Mouse (Mus musculus): ENCODE data around the gene Trim21. TPM values are rescaled to one million over a fixed set of nuclear protein-coding genes. Genes with fewer than 3 reads are reported as not detected.

The Trim21 gene
- polyA plus RNA-seq (2015; fragmentation: Nextera tagmentation; extraction: Ambion mirVana) = 0.25 and 0.37 TPM in 2 replicates

DNA sequence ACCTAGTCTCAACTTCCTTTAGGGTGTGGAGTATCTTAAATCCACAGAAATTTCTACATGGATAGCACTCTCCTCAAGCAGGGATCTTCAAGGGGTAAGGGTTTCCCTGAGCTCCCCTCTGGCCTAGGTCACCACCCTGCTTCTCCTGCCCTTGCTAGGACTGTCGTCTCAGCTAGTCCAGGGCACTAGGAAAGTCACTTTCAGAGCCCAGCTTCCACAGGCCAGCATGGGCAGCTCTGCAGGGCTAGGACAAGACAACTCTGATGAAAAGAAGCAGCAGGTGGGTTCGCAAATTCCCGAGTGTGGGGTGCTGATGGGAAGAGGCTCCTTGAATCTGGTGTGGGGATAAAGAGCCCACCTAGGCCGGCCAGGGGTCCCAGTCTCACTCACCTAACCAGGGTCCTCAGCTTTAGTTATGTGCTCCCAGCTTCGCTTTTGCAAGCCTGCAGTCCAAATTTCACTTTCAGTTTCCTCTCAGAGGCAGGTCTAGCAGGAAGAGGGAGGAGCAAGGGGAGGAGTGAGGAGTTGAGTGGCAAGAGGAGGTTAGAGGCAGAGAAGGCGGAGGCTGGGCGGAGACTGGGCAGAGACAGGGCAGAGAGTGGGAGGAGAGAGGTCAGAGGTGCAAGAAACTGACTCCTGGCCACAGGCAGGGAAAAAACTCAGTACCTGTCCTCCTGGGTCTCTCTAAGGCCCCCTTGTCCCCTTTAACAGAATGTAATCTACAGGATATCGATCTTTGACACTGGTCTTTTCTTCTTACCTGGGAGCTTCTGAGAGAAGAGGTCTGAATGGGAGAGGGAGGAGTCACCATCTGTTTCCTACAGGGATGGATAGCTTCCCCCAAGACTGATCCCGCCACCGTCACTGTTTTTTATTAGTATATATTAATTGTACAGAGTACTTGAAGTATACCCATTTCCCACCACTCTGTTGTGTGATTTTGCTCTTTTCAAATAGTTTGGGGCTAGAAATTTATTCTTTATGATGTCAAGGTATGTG, at the start of gene Trim21:
Gene Trim21 (minus strand): TSS at position 488 of the 999 bp plus-strand sequence.
- WGBS (ENCODE audit: insufficient replicate concordance) = 10% methylated on average over 10 of the region's 10 CpGs
- Histone ChIP-seq H3K4me2 (ENCODE audit: low read depth, low read length) (peak within 1 kb of the TSS; percentile 80), H3K9me3 (replicated peaks; ENCODE audit: control insufficient read depth, low read length) (no peaks in the 10 kb centered on the region), H3K4me3 (ENCODE audit: low read depth, low read length) (peak within 1 kb of the TSS; percentile 79), H3K36me3 (ENCODE audit: control insufficient read depth, insufficient read depth) (peaks cover 3% of the 10 kb centered on the region), H3K27me3 (ENCODE audit: control insufficient read depth, insufficient read depth, low read depth, low read length) (no peaks in the 10 kb centered on the region), H3K4me1 (ENCODE audit: control insufficient read depth, low read depth, low read length) (peaks cover 10% of the 10 kb centered on the region), H3K9ac (ENCODE audit: low read depth, low read length) (peak within 1 kb of the TSS; percentile 75), H3K27ac (ENCODE audit: low read length) (peak within 1 kb of the TSS; percentile 41; the same call in 1 of the 2 replicates)
- ATAC-seq (ENCODE audit: low read depth) = peak; percentile 100

DNA sequence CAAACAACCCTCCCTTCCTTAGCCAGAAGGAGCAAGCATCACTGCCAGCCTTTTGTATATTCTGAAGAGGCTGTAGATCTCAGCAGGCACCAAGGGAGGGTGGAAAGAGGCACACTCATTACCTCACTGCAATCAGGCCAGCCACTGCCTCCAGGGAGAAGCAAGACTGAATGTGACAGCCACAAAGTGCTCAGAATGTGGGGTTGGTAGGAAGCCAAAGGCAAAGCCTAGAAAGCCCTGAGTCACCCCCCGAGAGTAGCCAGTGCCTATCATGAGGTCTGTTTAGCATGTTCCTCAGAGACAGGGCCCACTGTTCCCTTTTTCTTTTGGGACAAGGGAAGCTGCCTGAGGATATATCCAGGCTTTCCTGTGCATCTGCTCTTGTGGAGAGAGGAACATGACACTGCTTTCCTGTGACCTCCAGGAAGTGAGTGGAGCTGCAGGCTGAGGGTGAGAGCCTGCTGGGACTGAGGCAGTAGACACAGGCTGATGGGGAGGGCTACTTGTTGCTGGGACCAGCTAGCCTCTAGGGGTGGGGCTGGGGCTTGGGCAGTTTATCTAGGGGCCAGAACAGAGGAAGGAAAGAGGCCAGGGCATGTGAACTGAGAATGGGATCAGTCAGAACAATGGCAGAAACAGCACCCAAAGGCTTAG, 32.2 kb upstream of the Trim21 start, which contains the start of gene Olfr552:
Gene Olfr552 (plus strand): TSS at position 393 of the 654 bp plus-strand sequence.
- ATAC-seq (ENCODE audit: low read depth) = no peak
- H3K9ac ChIP-seq (ENCODE audit: low read depth, low read length) = no peak within 1 kb of the TSS
- no peak within 1 kb of the TSS for H3K4me2 ChIP-seq (ENCODE audit: low read depth, low read length)
- H3K4me1 ChIP-seq (ENCODE audit: control insufficient read depth, low read depth, low read length) = no peaks in the 10 kb centered on the region
- no peaks in the 10 kb centered on the region for H3K9me3 ChIP-seq (replicated peaks; ENCODE audit: control insufficient read depth, low read length)
- 27% methylated on average over 1 of the region's 1 CpGs for WGBS (ENCODE audit: insufficient replicate concordance)
- H3K27me3 ChIP-seq (ENCODE audit: control insufficient read depth, insufficient read depth, low read depth, low read length) = no peaks in the 10 kb centered on the region
- no peak within 1 kb of the TSS for H3K27ac ChIP-seq (ENCODE audit: low read length)
- H3K36me3 ChIP-seq (ENCODE audit: control insufficient read depth, insufficient read depth) = no peaks in the 10 kb centered on the region
- H3K4me3 ChIP-seq (ENCODE audit: low read depth, low read length) = no peak within 1 kb of the TSS

DNA sequence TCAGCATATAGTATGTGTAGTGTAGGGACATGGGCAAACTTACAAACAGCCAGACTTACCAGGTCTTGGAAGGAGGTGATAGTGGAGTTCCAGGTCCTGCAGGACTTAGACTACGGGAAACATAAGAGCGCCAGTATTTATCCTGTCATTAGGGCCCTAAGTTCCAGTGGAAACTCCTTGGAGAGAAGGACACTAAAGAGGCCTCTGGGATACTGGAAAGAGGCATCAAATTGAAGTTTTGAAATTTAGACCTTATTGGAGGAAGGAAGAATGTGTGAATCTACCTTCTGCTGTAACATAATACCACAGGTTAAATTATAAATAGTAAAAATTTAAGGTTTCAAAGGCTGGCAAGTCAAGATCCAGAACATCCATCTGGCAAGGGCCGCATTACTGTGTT, 26.5 kb upstream of the Trim21 start, which contains the start of gene Olfr551:
Gene Olfr551 (minus strand): TSS at position 101 of the 400 bp plus-strand sequence.
- 65% methylated on average over 3 of the region's 3 CpGs for WGBS (ENCODE audit: insufficient replicate concordance)
- H3K4me3 ChIP-seq (ENCODE audit: low read depth, low read length) = no peak within 1 kb of the TSS
- no peaks in the 10 kb centered on the region for H3K4me1 ChIP-seq (ENCODE audit: control insufficient read depth, low read depth, low read length)

DNA sequence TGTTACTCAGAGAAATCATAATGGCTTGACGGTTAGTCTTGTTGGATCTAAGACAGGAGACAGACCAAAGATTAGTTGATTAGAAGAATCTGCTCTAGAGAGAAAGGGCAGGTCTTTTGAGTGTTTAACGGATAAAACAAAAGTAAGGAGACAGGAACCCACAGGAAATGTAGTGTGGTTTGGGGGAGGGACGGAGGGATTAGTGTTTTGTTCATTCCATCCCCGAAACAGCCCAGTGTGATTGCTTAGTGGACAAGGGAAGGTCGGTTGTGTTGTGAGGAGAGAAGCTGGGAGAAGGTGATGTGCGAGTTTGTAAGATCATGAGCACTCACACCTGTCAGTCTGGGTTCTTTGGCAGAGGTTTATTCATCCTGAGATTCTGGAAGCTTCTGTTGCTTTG, 10.7 kb upstream of the Trim21 start:
- ATAC-seq (ENCODE audit: low read depth) = no peak
- WGBS (ENCODE audit: insufficient replicate concordance) = 15% methylated on average over 6 of the region's 6 CpGs
- no peak overlapping the region for H3K9ac ChIP-seq (ENCODE audit: low read depth, low read length)
- no peak overlapping the region for H3K27ac ChIP-seq (ENCODE audit: low read length)
- no peaks in the 10 kb centered on the region for H3K9me3 ChIP-seq (replicated peaks; ENCODE audit: control insufficient read depth, low read length)
- no peak overlapping the region for H3K4me3 ChIP-seq (ENCODE audit: low read depth, low read length)
- H3K27me3 ChIP-seq (ENCODE audit: control insufficient read depth, insufficient read depth, low read depth, low read length) = no peaks in the 10 kb centered on the region
- H3K4me2 ChIP-seq (ENCODE audit: low read depth, low read length) = no peak overlapping the region
- no peaks in the 10 kb centered on the region for H3K36me3 ChIP-seq (ENCODE audit: control insufficient read depth, insufficient read depth)
- H3K4me1 ChIP-seq (ENCODE audit: control insufficient read depth, low read depth, low read length) = no peaks in the 10 kb centered on the region

More for the DNA sequence above, 26.5 kb upstream of the Trim21 start, which contains the start of gene Olfr551:
- ATAC-seq (ENCODE audit: low read depth) = no peak
- no peak within 1 kb of the TSS for H3K9ac ChIP-seq (ENCODE audit: low read depth, low read length)
- H3K36me3 ChIP-seq (ENCODE audit: control insufficient read depth, insufficient read depth) = no peaks in the 10 kb centered on the region
- no peak within 1 kb of the TSS for H3K4me2 ChIP-seq (ENCODE audit: low read depth, low read length)
- no peaks in the 10 kb centered on the region for H3K9me3 ChIP-seq (replicated peaks; ENCODE audit: control insufficient read depth, low read length)
- H3K27me3 ChIP-seq (ENCODE audit: control insufficient read depth, insufficient read depth, low read depth, low read length) = no peaks in the 10 kb centered on the region
- H3K27ac ChIP-seq (ENCODE audit: low read length) = no peak within 1 kb of the TSS

DNA sequence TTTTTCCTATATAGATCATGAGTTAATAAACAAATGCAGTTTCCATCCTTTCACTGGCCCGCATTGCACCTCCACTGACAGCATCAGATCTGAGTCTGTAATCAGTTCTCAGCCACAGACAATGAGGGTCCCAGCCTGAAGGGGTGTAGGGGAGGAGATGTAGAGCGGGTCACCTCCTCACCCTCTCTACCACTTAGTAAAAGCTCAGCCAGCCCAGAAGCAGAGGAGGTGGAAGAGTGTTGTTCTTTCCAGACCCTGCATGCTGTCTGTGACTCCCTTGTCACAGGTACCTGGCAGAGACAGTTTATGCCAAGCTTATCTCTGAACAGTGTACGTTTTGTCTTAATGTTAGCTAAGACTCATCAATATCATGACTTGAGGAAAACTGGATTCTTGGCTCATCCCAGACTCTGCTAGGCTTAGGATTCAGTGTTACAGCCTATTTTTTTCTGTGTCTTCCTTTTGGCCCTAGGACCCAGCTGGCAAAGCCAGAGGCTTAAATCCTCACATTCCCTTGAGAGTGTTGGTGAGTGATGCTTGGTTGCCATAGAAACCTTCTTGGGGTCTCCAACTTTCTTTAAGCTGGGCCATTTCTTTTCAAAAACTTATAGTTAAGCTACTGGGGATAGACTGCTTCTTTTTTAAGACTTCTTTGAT, 8.0 kb upstream of the Trim21 start:
- 59% methylated on average over 3 of the region's 3 CpGs for WGBS (ENCODE audit: insufficient replicate concordance)
- Histone ChIP-seq H3K27me3 (ENCODE audit: control insufficient read depth, insufficient read depth, low read depth, low read length) (no peaks in the 10 kb centered on the region), H3K27ac (ENCODE audit: low read length) (no peak overlapping the region), H3K9ac (ENCODE audit: low read depth, low read length) (no peak overlapping the region), H3K9me3 (replicated peaks; ENCODE audit: control insufficient read depth, low read length) (no peaks in the 10 kb centered on the region), H3K36me3 (ENCODE audit: control insufficient read depth, insufficient read depth) (no peaks in the 10 kb centered on the region), H3K4me1 (ENCODE audit: control insufficient read depth, low read depth, low read length) (no peaks in the 10 kb centered on the region), H3K4me2 (ENCODE audit: low read depth, low read length) (no peak overlapping the region), H3K4me3 (ENCODE audit: low read depth, low read length) (no peak overlapping the region)
- ATAC-seq (ENCODE audit: low read depth) = no peak

DNA sequence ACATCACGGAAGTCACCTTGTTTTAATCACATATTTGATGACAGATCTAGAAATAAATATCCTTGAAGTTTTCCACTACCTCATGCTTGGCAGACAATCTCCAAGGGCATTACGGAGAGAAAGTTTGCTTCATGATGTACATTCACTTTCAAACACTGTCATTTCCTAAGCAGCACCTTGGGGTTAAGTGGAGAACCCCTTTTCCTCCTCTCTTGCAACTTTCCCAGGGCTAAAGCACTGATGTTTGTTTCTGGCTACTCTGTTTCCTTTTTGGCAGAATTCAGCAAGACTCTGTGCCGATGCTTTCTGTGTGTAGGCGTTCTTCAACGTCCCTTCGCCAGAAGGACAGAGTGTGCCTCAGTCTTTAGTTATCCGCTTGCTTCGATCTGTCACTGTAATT, 5.9 kb upstream of the Trim21 start, which contains the start of gene Olfr550:
Gene Olfr550 (plus strand): TSS at position 301 of the 400 bp plus-strand sequence.
- H3K4me2 ChIP-seq (ENCODE audit: low read depth, low read length) = no peak within 1 kb of the TSS
- H3K36me3 ChIP-seq (ENCODE audit: control insufficient read depth, insufficient read depth) = no peaks in the 10 kb centered on the region
- H3K9me3 ChIP-seq (replicated peaks; ENCODE audit: control insufficient read depth, low read length) = no peaks in the 10 kb centered on the region
- H3K9ac ChIP-seq (ENCODE audit: low read depth, low read length) = no peak within 1 kb of the TSS
- no peak within 1 kb of the TSS for H3K27ac ChIP-seq (ENCODE audit: low read length)
- no peak within 1 kb of the TSS for H3K4me3 ChIP-seq (ENCODE audit: low read depth, low read length)
- no peaks in the 10 kb centered on the region for H3K27me3 ChIP-seq (ENCODE audit: control insufficient read depth, insufficient read depth, low read depth, low read length)
- 80% methylated on average over 8 of the region's 8 CpGs for WGBS (ENCODE audit: insufficient replicate concordance)
- ATAC-seq (ENCODE audit: low read depth) = no peak
- H3K4me1 ChIP-seq (ENCODE audit: control insufficient read depth, low read depth, low read length) = no peaks in the 10 kb centered on the region

DNA sequence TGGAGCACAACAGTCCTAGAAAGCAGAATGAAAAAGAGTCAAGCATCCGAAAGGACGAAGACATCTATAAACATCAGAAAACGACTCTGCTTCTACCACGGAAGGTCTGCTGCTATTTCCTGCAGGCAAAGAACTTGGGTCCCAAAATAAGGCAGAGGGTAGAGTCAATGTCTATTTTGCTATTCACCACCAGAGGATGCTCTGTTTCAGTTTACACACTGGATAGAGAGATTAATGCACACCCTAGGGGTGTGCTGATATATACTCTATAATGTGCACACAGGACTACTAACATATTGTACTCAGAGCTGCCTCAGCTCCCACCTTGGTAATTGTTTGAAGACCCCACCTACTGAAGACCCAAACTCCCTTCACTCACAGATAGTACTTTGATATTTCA, 933 bp upstream of the Trim21 start:
- Histone ChIP-seq H3K4me1 (ENCODE audit: control insufficient read depth, low read depth, low read length) (peaks cover 10% of the 10 kb centered on the region), H3K4me3 (ENCODE audit: low read depth, low read length) (no peak overlapping the region), H3K36me3 (ENCODE audit: control insufficient read depth, insufficient read depth) (peaks cover 3% of the 10 kb centered on the region), H3K27ac (ENCODE audit: low read length) (no peak overlapping the region), H3K9ac (ENCODE audit: low read depth, low read length) (no peak overlapping the region), H3K4me2 (ENCODE audit: low read depth, low read length) (no peak overlapping the region), H3K27me3 (ENCODE audit: control insufficient read depth, insufficient read depth, low read depth, low read length) (no peaks in the 10 kb centered on the region), H3K9me3 (replicated peaks; ENCODE audit: control insufficient read depth, low read length) (no peaks in the 10 kb centered on the region)
- no peak for ATAC-seq (ENCODE audit: low read depth)
- WGBS (ENCODE audit: insufficient replicate concordance) = 70% methylated on average over 4 of the region's 4 CpGs

DNA sequence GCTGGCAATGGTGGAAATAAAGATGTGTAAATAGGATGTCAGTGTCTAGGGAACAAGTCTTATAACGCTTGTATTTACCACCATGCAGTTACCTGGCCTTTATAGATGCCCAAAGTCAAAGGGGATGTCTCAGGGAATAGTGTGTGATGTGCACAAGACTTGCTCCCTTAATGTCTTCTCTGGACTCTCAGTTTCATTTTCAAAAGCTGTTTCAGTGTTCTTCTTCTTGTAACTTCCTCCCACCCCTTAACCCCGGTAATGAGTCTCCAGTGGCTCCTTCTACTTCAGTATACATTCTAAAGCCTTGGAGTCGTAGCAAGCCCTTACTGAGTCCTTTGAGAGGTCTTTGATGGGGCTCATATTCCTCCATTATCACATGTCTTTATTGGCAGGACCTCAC, 12.0 kb downstream of the Trim21 start:
- Histone ChIP-seq H3K9ac (ENCODE audit: low read depth, low read length) (no peak overlapping the region), H3K27me3 (ENCODE audit: control insufficient read depth, insufficient read depth, low read depth, low read length) (no peaks in the 10 kb centered on the region), H3K9me3 (replicated peaks; ENCODE audit: control insufficient read depth, low read length) (no peaks in the 10 kb centered on the region), H3K27ac (ENCODE audit: low read length) (no peak overlapping the region), H3K4me1 (ENCODE audit: control insufficient read depth, low read depth, low read length) (no peaks in the 10 kb centered on the region), H3K4me2 (ENCODE audit: low read depth, low read length) (no peak overlapping the region), H3K36me3 (ENCODE audit: control insufficient read depth, insufficient read depth) (no peaks in the 10 kb centered on the region), H3K4me3 (ENCODE audit: low read depth, low read length) (no peak overlapping the region)
- ATAC-seq (ENCODE audit: low read depth) = no peak
- 50% methylated on average over 3 of the region's 3 CpGs for WGBS (ENCODE audit: insufficient replicate concordance)
